Mouse (Mus musculus): ENCODE data around the gene Olfr224.
"Not testable (repeated sequence)": the region's sequence is repeated elsewhere in the genome, so short reads cannot be mapped to it uniquely, and the experiment has no call there.

Olfr224 gene

DNA sequence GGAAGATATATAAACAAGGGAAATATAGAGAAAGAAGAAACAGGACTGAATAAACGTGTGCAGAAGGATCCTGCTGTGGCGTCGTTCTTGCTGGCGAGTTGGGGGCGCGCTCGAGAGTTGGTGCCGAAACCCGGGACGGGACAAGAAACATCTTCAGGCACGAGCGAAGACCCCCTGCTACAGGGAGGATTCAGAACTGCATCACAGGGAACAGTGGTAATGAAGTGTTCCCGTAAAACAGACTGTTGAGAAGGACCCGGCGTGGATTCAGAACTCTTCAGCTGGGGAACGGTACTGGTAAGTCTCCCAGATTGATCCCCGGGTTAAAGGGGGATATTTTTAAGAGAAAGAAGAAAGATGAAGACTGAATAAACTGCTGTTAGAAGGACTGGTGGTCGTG, 51.4 kb downstream of the Olfr224 start:
- DNase-seq (ENCODE audit: low read depth): not testable (repeated sequence)
